Mouse (Mus musculus) midbrain, embryonic 12.5 days (tissue): ENCODE results near the gene Rasgef1c. TPM values are rescaled to one million over a fixed set of nuclear protein-coding genes. Genes with fewer than 3 reads are reported as not detected.

Experiments used
- ATAC-seq: fragments of 200-750 bp; cut with Nextera tagmentation; 2 replicates; pipeline ENCODE4 v1.8.0; 2017; ENCODE audit warnings: low read depth, moderate TSS enrichment, moderate library complexity; ENCODE audit not compliant: low FRiP score
- H3K27ac ChIP-seq: fragments of 300-500 bp; sonication (generic); replicated peaks from 2 replicates; pipeline ENCODE4 v1.5.1; 2016; ENCODE audit warnings: mild to moderate bottlenecking
- H3K27me3 ChIP-seq: fragments of 300-500 bp; sonication (generic); 2 replicates; pipeline ENCODE4 v1.6.1; 2016; ENCODE audit warnings: mild to moderate bottlenecking
- H3K36me3 ChIP-seq: fragments of 300-500 bp; sonication (generic); 2 replicates; pipeline ENCODE4 v1.6.1; 2016
- H3K4me1 ChIP-seq: fragments of 300-500 bp; sonication (generic); 2 replicates; pipeline ENCODE4 v1.6.1; 2016
- H3K4me2 ChIP-seq: fragments of 300-500 bp; sonication (generic); replicated peaks from 2 replicates; pipeline ENCODE4 v1.6.1; 2016; ENCODE audit warnings: mild to moderate bottlenecking, moderate library complexity
- H3K4me3 ChIP-seq: fragments of 300-500 bp; sonication (generic); 2 replicates; pipeline ENCODE4 v1.5.1; 2016; ENCODE audit warnings: mild to moderate bottlenecking
- H3K9ac ChIP-seq: fragments of 300-500 bp; sonication (generic); replicated peaks from 2 replicates; pipeline ENCODE4 v1.6.1; 2016; ENCODE audit warnings: mild to moderate bottlenecking, moderate library complexity
- H3K9me3 ChIP-seq: fragments of 300-500 bp; sonication (generic); 2 replicates; pipeline ENCODE4 v1.6.1; 2016; ENCODE audit warnings: mild to moderate bottlenecking
- WGBS: fragments of 180-500 bp; shearing (Covaris S2); methylation state at CpG from one replicate; pipeline ENCODE4 v1.1.7; 2016; 5-methylcytosine and 5-hydroxymethylcytosine counted together
- polyA plus RNA-seq: library from polyadenylated mRNA; unstranded; fragments of >200 nt; fragmentation: Nextera tagmentation; extraction: Ambion mirVana; gene quantifications from 2 replicates; pipeline ENCODE4 v1.2.1, GENCODE M21; 2016

The Rasgef1c gene
- polyA plus RNA-seq, 1 experiment from 2014 or later = 1.6 TPM

- no peak overlapping the region for H3K9ac ChIP-seq
- no peak overlapping the region for H3K4me3 ChIP-seq
- 89% methylated on average over 5 of the region's 5 CpGs for WGBS
- peaks cover 3% of the 10 kb centered on the region; the same call in 1 of the 2 replicates for H3K4me1 ChIP-seq
- no peaks in the 10 kb centered on the region for H3K27me3 ChIP-seq
- H3K27ac ChIP-seq = no peak overlapping the region
- no peak overlapping the region for H3K4me2 ChIP-seq
- no peak for ATAC-seq
- no peaks in the 10 kb centered on the region for H3K9me3 ChIP-seq
- peaks cover 6% of the 10 kb centered on the region; the same call in 1 of the 2 replicates for H3K36me3 ChIP-seq
Observed at GRCm38 (mm10) chr11:49888469-49888868, 13.2 kb upstream of the Rasgef1c start.

GRCm38 (mm10) chr11:49891993-49892392 lies 9.6 kb upstream of the Rasgef1c start:
- Histone ChIP-seq H3K27ac (no peak overlapping the region), H3K9me3 (no peaks in the 10 kb centered on the region), H3K9ac (no peak overlapping the region), H3K4me3 (no peak overlapping the region), H3K36me3 (peaks cover 6% of the 10 kb centered on the region; the same call in 1 of the 2 replicates), H3K27me3 (no peaks in the 10 kb centered on the region), H3K4me1 (no peaks in the 10 kb centered on the region), H3K4me2 (no peak overlapping the region)
- no peak for ATAC-seq
- WGBS = 93% methylated on average over 5 of the region's 5 CpGs

- no peaks in the 10 kb centered on the region for H3K27me3 ChIP-seq
- no peak overlapping the region for H3K27ac ChIP-seq
- peaks cover 7% of the 10 kb centered on the region; the same call in 1 of the 2 replicates for H3K9me3 ChIP-seq
- peaks cover 6% of the 10 kb centered on the region; the same call in 1 of the 2 replicates for H3K36me3 ChIP-seq
- no peak overlapping the region for H3K9ac ChIP-seq
- no peak overlapping the region for H3K4me2 ChIP-seq
- no peak overlapping the region for H3K4me3 ChIP-seq
- ATAC-seq = no peak
- WGBS = 83% methylated on average over 11 of the region's 11 CpGs
- H3K4me1 ChIP-seq = no peaks in the 10 kb centered on the region
Observed at GRCm38 (mm10) chr11:49893806-49894205, 7.8 kb upstream of the Rasgef1c start.

- H3K4me1 ChIP-seq = no peaks in the 10 kb centered on the region
- no peak overlapping the region for H3K4me2 ChIP-seq
- peaks cover 16% of the 10 kb centered on the region for H3K27me3 ChIP-seq
- WGBS = 62% methylated on average over 6 of the region's 6 CpGs
- no peaks in the 10 kb centered on the region for H3K36me3 ChIP-seq
- no peak for ATAC-seq
- H3K4me3 ChIP-seq = no peak overlapping the region
- H3K27ac ChIP-seq = no peak overlapping the region
- H3K9ac ChIP-seq = no peak overlapping the region
- H3K9me3 ChIP-seq = peaks cover 7% of the 10 kb centered on the region; the same call in 1 of the 2 replicates
Observed at GRCm38 (mm10) chr11:49895966-49896590, 5.6 kb upstream of the Rasgef1c start.

- no peak overlapping the region for H3K9ac ChIP-seq
- no peak overlapping the region for H3K4me2 ChIP-seq
- ATAC-seq = no peak
- peaks cover 10% of the 10 kb centered on the region; the same call in 1 of the 2 replicates for H3K4me1 ChIP-seq
- WGBS = 80% methylated on average over 6 of the region's 6 CpGs
- no peak overlapping the region for H3K4me3 ChIP-seq
- no peaks in the 10 kb centered on the region for H3K36me3 ChIP-seq
- peaks cover 40% of the 10 kb centered on the region for H3K27me3 ChIP-seq
- H3K27ac ChIP-seq = no peak overlapping the region
- H3K9me3 ChIP-seq = peaks cover 7% of the 10 kb centered on the region; the same call in 1 of the 2 replicates
Observed at GRCm38 (mm10) chr11:49900043-49900442, 1.6 kb upstream of the Rasgef1c start.

GRCm38 (mm10) chr11:49900962-49901658 lies 525 bp upstream of the Rasgef1c start:
- peaks cover 7% of the 10 kb centered on the region; the same call in 1 of the 2 replicates for H3K9me3 ChIP-seq
- H3K27ac ChIP-seq = no peak overlapping the region
- H3K27me3 ChIP-seq = peaks cover 40% of the 10 kb centered on the region
- peak overlapping the region; percentile 99 for H3K4me2 ChIP-seq
- WGBS = 30% methylated on average over 15 of the region's 15 CpGs
- H3K4me1 ChIP-seq = peaks cover 10% of the 10 kb centered on the region; the same call in 1 of the 2 replicates
- H3K9ac ChIP-seq = peak overlapping the region; percentile 66; the same call in 1 of the 2 replicates
- H3K36me3 ChIP-seq = no peaks in the 10 kb centered on the region
- peak overlapping the region; percentile 76 for H3K4me3 ChIP-seq
- peak; percentile 42 for ATAC-seq

- H3K36me3 ChIP-seq = no peaks in the 10 kb centered on the region
- no peak overlapping the region for H3K9ac ChIP-seq
- no peaks in the 10 kb centered on the region for H3K9me3 ChIP-seq
- WGBS = 16% methylated on average over 7 of the region's 7 CpGs
- no peak overlapping the region for H3K27ac ChIP-seq
- ATAC-seq = no peak
- H3K4me1 ChIP-seq = peaks cover 10% of the 10 kb centered on the region; the same call in 1 of the 2 replicates
- H3K27me3 ChIP-seq = peaks cover 40% of the 10 kb centered on the region
- no peak overlapping the region for H3K4me3 ChIP-seq
- H3K4me2 ChIP-seq = no peak overlapping the region
Observed at GRCm38 (mm10) chr11:49903333-49903732, 1.7 kb downstream of the Rasgef1c start.

GRCm38 (mm10) chr11:49918521-49919180 lies 17.0 kb downstream of the Rasgef1c start:
- Histone ChIP-seq H3K4me3 (no peak overlapping the region), H3K4me1 (no peaks in the 10 kb centered on the region; the same call in 1 of the 2 replicates), H3K9me3 (no peaks in the 10 kb centered on the region), H3K36me3 (no peaks in the 10 kb centered on the region), H3K27ac (no peak overlapping the region), H3K4me2 (no peak overlapping the region), H3K27me3 (no peaks in the 10 kb centered on the region), H3K9ac (no peak overlapping the region)
- WGBS = 70% methylated on average over 15 of the region's 15 CpGs
- ATAC-seq = no peak

- Histone ChIP-seq H3K9ac (no peak overlapping the region), H3K4me3 (no peak overlapping the region), H3K36me3 (no peaks in the 10 kb centered on the region), H3K4me1 (no peaks in the 10 kb centered on the region; the same call in 1 of the 2 replicates), H3K9me3 (no peaks in the 10 kb centered on the region), H3K27ac (no peak overlapping the region), H3K4me2 (no peak overlapping the region), H3K27me3 (no peaks in the 10 kb centered on the region)
- WGBS = 93% methylated on average over 6 of the region's 6 CpGs
- ATAC-seq = no peak
Observed at GRCm38 (mm10) chr11:49919304-49919703, 17.7 kb downstream of the Rasgef1c start.

- Histone ChIP-seq H3K4me2 (no peak overlapping the region), H3K9ac (no peak overlapping the region), H3K9me3 (no peaks in the 10 kb centered on the region), H3K4me1 (peaks cover 17% of the 10 kb centered on the region; the same call in 1 of the 2 replicates), H3K4me3 (no peak overlapping the region), H3K36me3 (no peaks in the 10 kb centered on the region), H3K27me3 (no peaks in the 10 kb centered on the region), H3K27ac (no peak overlapping the region)
- ATAC-seq = no peak
- 85% methylated on average over 9 of the region's 9 CpGs for WGBS
Observed at GRCm38 (mm10) chr11:49923539-49923938, 21.9 kb downstream of the Rasgef1c start.

- H3K27ac ChIP-seq = no peak overlapping the region
- no peak overlapping the region for H3K4me3 ChIP-seq
- no peaks in the 10 kb centered on the region for H3K9me3 ChIP-seq
- no peak for ATAC-seq
- H3K9ac ChIP-seq = no peak overlapping the region
- peaks cover 20% of the 10 kb centered on the region for H3K4me1 ChIP-seq
- WGBS = 77% methylated on average over 7 of the region's 7 CpGs
- no peaks in the 10 kb centered on the region for H3K36me3 ChIP-seq
- H3K27me3 ChIP-seq = no peaks in the 10 kb centered on the region
- no peak overlapping the region for H3K4me2 ChIP-seq
Observed at GRCm38 (mm10) chr11:49926183-49926582, 24.5 kb downstream of the Rasgef1c start.

- 40% methylated on average over 4 of the region's 4 CpGs for WGBS
Observed at GRCm38 (mm10) chr11:49927169-49927568, 25.5 kb downstream of the Rasgef1c start.

More at GRCm38 (mm10) chr11:49927169-49927568, 25.5 kb downstream of the Rasgef1c start:
- Histone ChIP-seq H3K4me1 (peaks cover 30% of the 10 kb centered on the region), H3K36me3 (no peaks in the 10 kb centered on the region), H3K9me3 (no peaks in the 10 kb centered on the region), H3K27ac (peak overlapping the region; percentile 47), H3K27me3 (no peaks in the 10 kb centered on the region), H3K4me2 (no peak overlapping the region), H3K4me3 (no peak overlapping the region), H3K9ac (no peak overlapping the region)
- ATAC-seq = peak; percentile 74; the same call in 1 of the 2 replicates
